Mouse (Mus musculus): Measurements from ENCODE around the gene Paqr3.

GRCm38 (mm10) chr5:97087030-97087630 lies 24.3 kb downstream of the Paqr3 start:
- TF ChIP-seq POLR2A (IDR thresholded peaks at IDR 0.05; ENCODE audit: borderline replicate concordance, insufficient read depth, low read length) (no peak), CTCF (IDR thresholded peaks at IDR 0.05; ENCODE audit: borderline replicate concordance, insufficient read depth, low read depth, low read length) (no peak)

Data from cerebellum, adult 2 months (tissue).